Mouse (Mus musculus) testis, postnatal 14 days (tissue): ENCODE measurements around the gene Prrg3.
"Not testable (repeated sequence)": the region's sequence is repeated elsewhere in the genome, so short reads cannot be mapped to it uniquely, and the experiment has no call there.

Experiments used
- DNase-seq: peaks from one replicate; pipeline ENCODE4 v3.0.0; 2021; ENCODE audit warnings: low spot score

The Prrg3 gene

DNA sequence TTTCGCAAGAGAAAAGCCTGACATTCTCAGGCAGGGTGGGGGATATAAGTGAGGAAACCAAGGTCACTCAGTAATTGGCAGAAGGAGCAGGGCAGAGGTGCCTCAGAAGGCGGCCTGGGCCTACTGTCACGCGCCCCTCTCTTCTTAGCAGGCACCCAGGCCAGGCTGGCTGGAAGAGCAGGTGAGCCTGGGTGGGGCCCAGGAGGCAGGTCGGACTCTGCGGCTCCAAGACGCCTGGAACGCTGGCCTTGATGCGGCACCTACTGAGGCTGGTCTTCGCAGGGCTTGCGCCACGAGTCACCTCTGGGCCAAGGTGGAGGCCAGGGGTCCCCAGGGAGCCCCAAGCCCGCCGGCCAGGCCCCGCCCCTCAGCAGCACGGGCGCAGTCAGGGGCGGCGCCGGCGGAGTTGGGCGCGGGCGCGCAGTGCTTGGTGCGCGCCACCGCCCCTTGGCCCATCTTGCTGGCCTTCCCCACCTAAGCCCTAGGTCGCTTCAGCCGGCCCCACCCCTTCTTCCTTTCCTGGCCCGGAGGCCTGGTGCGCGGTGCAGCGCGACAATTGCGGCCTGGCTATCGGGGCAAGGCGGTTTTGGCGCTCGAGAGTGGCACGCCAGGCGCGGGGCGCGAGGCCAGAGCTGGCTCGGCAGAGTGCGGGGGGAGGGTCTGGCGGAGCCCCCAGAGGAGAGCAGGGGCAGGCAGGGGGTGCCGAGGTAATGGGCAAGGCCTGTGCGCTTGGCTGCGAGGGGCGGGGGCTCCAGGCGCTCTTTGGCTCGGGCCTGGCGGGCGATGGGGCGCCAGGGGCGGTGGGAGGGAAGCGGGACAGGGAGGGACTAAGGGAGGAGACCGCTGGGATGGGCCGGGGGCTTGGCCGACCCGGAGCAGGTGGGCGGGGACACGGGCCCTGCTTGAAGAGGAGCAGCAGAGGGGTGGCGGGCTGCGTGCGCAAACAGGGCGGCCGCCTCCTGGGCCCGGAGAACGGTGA lies at the start of gene Prrg3:
Gene Prrg3 (plus strand): TSS at position 552 of the 979 bp plus-strand sequence.
- peak; percentile 63 for DNase-seq

GRCm38 (mm10) chrX:71946631-71947030 lies 15.8 kb upstream of the Prrg3 start:
- no peak for DNase-seq

DNA sequence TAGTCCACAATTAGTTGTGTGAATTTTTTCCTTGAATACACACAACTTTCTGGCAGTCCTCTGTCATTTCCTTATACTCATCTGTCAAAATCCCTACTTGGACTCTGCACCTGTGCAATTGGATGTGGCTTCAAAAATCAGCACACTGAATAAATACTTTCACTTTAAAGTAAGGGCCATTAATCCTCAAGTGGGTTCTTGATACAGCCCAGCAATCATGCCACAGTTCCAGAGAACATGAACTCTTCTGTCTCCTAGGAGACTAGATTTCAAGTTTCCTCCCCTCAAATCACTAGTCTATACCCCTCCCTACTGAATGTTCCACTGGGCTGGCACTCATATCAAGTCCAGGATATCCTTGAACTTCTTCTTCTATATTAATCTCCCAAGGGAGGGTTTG lies 4.1 kb upstream of the Prrg3 start:
- no peak for DNase-seq

DNA sequence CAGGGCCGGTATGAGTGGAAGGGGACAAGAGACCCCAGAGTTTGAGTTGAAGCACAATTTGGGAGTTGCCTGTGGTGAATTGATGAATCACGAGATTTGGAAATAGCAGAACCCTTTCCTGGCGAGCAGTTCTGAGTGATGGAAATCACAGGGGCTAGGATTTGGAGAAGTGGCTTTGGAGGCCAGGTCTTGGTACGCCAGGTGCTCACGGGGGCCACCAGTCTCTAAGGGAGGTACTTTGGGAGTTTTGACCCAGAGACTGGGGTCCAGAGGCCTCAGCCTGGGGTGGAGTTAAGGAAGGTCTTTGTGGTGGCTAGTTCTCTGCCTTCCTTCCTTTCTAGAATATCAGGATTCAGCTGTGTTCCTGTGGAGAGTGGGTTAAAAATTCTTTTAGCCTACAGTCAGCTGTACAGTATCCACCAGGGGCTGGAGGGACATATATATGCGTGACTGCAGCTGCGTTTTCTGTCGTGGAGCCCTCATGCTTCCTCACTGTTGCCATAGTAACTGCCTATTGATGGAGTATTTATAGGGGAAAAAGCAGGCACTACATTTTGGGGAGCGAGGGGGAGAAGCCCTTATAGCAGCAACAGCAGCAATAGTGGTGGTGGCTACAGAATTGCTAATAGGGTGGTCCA lies 970 bp downstream of the Prrg3 start:
- no peak for DNase-seq

- no peak for DNase-seq
These were observed 5.8 kb downstream of the Prrg3 start for GRCm38 (mm10) chrX:71968216-71968615.

DNA sequence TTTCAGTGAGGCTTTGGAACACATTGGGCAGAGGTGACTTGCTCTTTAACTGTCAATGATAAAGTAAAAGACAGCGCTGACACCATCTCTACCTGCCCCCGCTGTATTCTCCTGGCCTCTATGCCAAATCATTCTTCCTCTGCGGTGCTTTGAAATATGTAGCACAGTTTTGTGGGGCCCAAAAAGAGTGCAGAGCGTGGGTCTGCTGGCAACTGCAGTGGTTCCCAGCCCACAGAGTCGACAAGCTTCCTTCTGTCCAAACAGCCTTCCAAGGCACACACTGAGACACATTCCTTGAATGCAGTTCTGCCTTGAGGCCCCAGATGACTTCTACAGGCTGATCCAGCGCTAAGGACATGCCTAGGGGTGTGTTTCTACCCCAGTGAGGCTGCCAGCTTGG lies 6.4 kb downstream of the Prrg3 start:
- DNase-seq: no peak

DNA sequence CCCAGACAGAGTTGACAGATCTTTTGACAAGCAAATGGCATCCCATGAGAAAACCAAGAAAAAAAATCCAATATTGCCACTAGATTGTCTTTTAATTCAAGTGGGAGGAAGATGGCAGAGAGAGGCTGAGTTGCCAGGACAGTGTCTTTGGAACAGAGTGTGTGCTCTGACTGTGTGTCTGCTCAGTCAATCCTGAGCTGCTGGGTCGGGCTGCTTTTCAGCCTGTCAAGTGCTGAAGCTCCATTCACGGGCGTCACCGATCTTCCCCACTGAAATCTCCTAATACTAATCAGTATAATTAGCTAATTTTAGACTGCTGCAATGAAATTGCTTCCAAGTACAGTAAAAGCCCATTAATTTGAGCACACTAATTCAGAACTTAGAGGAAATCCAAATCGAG lies 8.9 kb downstream of the Prrg3 start:
- DNase-seq: no peak

- no peak for DNase-seq
These were observed 10.3 kb downstream of the Prrg3 start, which contains the start of gene Fate1 for GRCm38 (mm10) chrX:71972686-71973085. TSS of gene Fate1 (plus strand) at chrX:71972986.

- not testable (repeated sequence) for DNase-seq
These were observed 15.3 kb downstream of the Prrg3 start for GRCm38 (mm10) chrX:71977681-71978080.

DNA sequence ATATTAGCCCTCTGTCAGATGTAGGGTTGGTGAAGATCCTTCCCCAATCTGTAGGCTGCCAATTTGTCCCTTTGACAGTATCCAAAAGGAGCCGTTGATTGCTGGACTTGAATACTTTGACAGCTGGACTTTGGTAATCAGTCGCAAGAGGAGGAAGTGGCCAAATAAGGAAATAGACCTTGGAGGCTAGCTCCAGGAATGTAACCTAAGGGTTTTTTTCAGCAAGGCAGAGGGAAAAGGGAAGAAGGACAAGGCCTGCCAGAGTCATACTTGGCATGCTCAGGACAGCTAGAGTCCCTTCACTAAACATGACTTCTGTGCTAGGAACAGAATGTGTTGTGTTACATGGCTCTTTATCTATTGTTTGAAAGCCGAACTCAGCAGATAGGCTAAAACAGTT lies 18.0 kb downstream of the Prrg3 start:
- DNase-seq: peak; percentile 7

DNA sequence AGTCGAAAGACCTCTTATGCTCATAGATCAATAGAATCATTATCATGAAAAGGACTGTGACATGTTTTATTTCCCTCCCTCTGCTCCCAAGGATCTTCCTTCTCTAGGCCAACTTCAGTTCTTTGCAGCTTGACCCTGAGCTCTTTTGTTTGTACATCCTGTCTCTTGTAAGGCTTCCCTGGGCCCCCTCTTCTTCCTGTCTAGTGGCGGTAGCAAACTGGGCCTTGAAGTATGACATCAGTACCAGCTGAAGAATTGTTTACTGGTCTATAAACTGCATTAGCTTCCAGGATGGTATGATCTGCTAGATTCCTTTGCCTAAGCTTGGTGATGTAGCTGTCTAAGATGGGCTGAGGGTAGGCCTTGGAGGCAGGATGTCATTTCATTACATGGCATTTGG lies 18.9 kb downstream of the Prrg3 start:
- DNase-seq: no peak

GRCm38 (mm10) chrX:71983205-71983604 lies 20.8 kb downstream of the Prrg3 start:
- no peak for DNase-seq

DNA sequence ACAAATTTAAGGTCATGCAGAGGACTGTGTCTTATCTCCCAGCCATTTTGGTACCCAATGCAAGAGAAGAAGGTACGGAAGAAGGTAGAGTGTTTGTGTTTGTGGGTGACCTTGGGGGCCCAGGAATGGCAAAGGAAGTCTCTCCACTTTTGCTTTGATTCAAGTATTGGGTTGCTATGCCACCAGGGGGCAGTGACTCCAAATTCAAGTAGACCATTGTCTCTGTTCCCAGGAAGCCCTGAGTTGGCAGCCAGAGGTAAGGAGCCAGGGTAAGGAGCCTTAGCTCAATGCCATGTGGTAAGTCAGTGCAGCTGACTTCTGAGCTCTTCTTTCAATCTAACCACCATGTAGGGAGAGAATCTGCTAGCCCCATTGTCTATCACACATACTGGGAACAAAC lies 21.4 kb downstream of the Prrg3 start:
- DNase-seq: no peak

GRCm38 (mm10) chrX:71991549-71991948 lies 29.1 kb downstream of the Prrg3 start, which contains the start of gene Cnga2:
TSS of gene Cnga2 (plus strand) at chrX:71991849.
- no peak for DNase-seq

GRCm38 (mm10) chrX:71995972-71996371 lies 33.5 kb downstream of the Prrg3 start:
- no peak for DNase-seq

DNA sequence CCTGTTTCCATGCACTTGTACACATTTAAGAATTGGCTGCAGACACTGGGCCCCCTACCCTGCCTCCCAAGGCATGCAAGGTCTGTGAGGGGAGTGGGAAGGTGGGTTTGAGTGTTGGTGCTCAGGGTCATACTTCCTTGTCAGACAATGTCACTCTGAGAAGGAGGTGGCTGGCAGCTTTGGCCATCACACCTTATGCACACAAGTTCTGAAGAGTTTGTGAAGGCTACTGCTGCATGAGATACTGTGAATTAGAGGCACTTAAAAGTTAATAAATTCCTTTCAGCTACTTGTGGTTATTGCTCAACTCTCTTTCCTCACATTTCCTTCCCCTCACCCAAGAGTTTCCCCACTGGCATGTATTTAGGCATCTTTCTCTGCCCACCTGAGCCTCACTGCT lies 47.5 kb downstream of the Prrg3 start:
- no peak for DNase-seq

DNA sequence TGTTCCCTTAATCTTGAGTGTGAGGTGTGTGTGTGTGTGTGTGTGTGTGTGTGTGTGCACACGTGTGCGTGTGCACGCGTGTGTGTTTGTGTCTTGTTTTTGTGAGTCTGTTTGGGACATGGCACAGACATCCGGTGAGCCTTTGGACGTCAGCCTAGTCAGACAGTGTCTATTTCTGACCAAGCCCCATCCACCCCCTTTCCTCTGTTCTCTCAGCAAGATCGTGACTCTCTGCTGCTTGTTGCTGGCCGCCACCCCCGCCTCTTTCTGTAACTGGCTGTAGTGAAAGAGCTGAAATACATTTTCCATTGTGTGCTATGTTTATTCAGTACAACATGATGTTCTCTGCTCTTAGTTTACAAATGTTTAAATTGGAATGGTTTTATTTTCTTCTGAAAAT lies 49.8 kb downstream of the Prrg3 start:
- DNase-seq: no peak

- no peak for DNase-seq
These were observed 50.4 kb downstream of the Prrg3 start for GRCm38 (mm10) chrX:72012804-72013203.

GRCm38 (mm10) chrX:72022241-72022640 lies 59.8 kb downstream of the Prrg3 start:
- DNase-seq: no peak
